Mouse (Mus musculus) lung, adult 2 months (tissue): Measurements from ENCODE around the gene Nub1.

Source experiments
- CTCF ChIP-seq: fragments of 200-500 bp; IDR thresholded peaks from 2 replicates; pipeline ENCODE4 v1.5.1; 2011; ENCODE audit warnings: mild to moderate bottlenecking, low read length, control low read depth; ENCODE audit not compliant: insufficient read depth
- POLR2A ChIP-seq: fragments of 200-500 bp; IDR thresholded peaks from 2 replicates; pipeline ENCODE4 v1.6.1; 2011; ENCODE audit warnings: low read depth, mild to moderate bottlenecking, control low read depth, low read length, borderline replicate concordance; ENCODE audit errors: extremely low read depth

DNA sequence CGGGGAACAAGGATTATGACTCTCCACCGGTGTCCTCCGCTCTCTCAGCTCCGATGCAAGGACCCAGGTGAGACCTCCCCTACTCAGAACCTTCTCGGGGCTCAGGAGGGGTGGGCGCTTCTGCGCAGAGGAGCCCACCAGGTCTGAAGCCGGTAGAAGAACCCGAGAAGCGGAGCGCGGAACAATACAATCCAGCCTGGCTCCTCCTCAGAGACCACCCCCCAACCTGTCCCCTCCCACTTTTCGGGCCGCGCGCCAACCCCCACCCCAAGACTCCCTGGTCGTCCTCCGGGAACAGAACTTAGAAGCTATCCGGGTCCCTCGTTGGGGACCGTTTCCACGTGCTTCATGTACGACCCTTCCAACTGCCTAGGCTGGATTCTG, 45.1 kb downstream of the Nub1 start, which contains the start of gene Wdr86:
- TF ChIP-seq POLR2A (no peak), CTCF (no peak)
